Mouse (Mus musculus) forebrain, embryonic 14.5 days (tissue): ENCODE measurements around the gene Pnkd. TPM values are rescaled to one million over a fixed set of nuclear protein-coding genes. Genes with fewer than 3 reads are reported as not detected.

Experiments
- ATAC-seq: fragments of 200-750 bp; cut with Nextera tagmentation; 2 replicates; pipeline ENCODE4 v1.8.0; 2017; ENCODE audit warnings: mild to moderate bottlenecking, moderate library complexity
- DNase-seq: peaks from one replicate; pipeline ENCODE4 v3.0.0-alpha.2; 2015; ENCODE audit warnings: low spot score
- H3K27ac ChIP-seq: fragments of 300-500 bp; sonication (generic); 2 replicates; pipeline ENCODE4 v1.5.1; 2014; ENCODE audit warnings: low read depth, mild to moderate bottlenecking, control low read depth, low read length, moderate library complexity
- H3K27me3 ChIP-seq: fragments of 300-500 bp; sonication (generic); replicated peaks from 2 replicates; pipeline ENCODE4 v1.6.1; 2014; ENCODE audit warnings: low read length, control low read depth, mixed read lengths; ENCODE audit not compliant: control insufficient read depth, insufficient read depth
- H3K36me3 ChIP-seq: fragments of 300-500 bp; sonication (generic); 2 replicates; pipeline ENCODE4 v1.6.1; 2014; ENCODE audit warnings: low read length, control low read depth; ENCODE audit not compliant: control insufficient read depth, insufficient read depth
- H3K4me1 ChIP-seq: fragments of 300-500 bp; sonication (generic); 2 replicates; pipeline ENCODE4 v1.6.1; 2014; ENCODE audit warnings: antibody characterized with exemption, low read length, control low read depth; ENCODE audit not compliant: control insufficient read depth, insufficient read depth
- H3K4me2 ChIP-seq: fragments of 300-500 bp; sonication (generic); 2 replicates; pipeline ENCODE4 v1.6.1; 2014; ENCODE audit warnings: mild to moderate bottlenecking, control low read depth, low read length
- H3K4me3 ChIP-seq: fragments of 300-500 bp; sonication (generic); 2 replicates; pipeline ENCODE4 v1.5.1; 2014; ENCODE audit warnings: low read depth, low read length, control low read depth
- H3K9ac ChIP-seq: fragments of 300-500 bp; sonication (generic); 2 replicates; pipeline ENCODE4 v1.6.1; 2014; ENCODE audit warnings: mild to moderate bottlenecking, low read length, control low read depth, moderate library complexity
- H3K9me3 ChIP-seq: fragments of 300-500 bp; sonication (generic); replicated peaks from 2 replicates; pipeline ENCODE4 v1.6.1; 2016; ENCODE audit warnings: low read length, control low read depth, mixed read lengths; ENCODE audit not compliant: control insufficient read depth
- WGBS: fragments of 180-500 bp; shearing (Covaris S2); extraction: QIAGEN DNeasy Blood & Tissue Kit; methylation state at CpG from one replicate; pipeline ENCODE4 v1.1.7; 2014; 5-methylcytosine and 5-hydroxymethylcytosine counted together
- polyA plus RNA-seq: library from polyadenylated mRNA; unstranded; fragments of >200 nt; fragmentation: Nextera tagmentation; extraction: Ambion mirVana; gene quantifications from 2 replicates; pipeline ENCODE4 v1.2.1, GENCODE M21; 2014

Gene Pnkd
- polyA plus RNA-seq, 1 experiment from 2014 or later: 114 TPM

DNA sequence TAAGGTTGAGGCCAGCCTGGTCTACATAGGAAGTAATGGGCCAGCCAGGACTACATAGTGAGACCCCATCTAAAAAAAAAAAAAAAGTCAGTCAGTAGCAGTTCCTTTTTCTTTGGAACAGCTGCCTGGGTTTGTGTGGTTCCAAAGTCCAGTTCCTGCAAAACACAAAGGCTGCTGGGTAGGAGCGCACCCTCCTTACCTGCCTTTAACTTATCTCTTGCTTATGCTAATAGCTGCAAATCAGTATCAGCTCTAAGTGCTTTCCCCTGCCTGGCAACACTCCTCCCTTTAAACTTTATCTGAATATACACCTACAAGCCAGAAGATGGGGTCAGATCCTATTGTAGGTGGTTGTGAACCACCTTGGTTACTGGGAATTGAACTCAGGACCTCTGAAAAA, 22.4 kb downstream of the Pnkd start:
- Histone ChIP-seq H3K4me2 (no peak overlapping the region), H3K9me3 (no peaks in the 10 kb centered on the region), H3K27me3 (peaks cover 10% of the 10 kb centered on the region), H3K9ac (no peak overlapping the region), H3K4me3 (no peak overlapping the region), H3K36me3 (no peaks in the 10 kb centered on the region), H3K4me1 (peaks cover 9% of the 10 kb centered on the region), H3K27ac (no peak overlapping the region)
- no peak for ATAC-seq
- WGBS: 100% methylated on average over 1 of the region's 1 CpGs
- no peak for DNase-seq

DNA sequence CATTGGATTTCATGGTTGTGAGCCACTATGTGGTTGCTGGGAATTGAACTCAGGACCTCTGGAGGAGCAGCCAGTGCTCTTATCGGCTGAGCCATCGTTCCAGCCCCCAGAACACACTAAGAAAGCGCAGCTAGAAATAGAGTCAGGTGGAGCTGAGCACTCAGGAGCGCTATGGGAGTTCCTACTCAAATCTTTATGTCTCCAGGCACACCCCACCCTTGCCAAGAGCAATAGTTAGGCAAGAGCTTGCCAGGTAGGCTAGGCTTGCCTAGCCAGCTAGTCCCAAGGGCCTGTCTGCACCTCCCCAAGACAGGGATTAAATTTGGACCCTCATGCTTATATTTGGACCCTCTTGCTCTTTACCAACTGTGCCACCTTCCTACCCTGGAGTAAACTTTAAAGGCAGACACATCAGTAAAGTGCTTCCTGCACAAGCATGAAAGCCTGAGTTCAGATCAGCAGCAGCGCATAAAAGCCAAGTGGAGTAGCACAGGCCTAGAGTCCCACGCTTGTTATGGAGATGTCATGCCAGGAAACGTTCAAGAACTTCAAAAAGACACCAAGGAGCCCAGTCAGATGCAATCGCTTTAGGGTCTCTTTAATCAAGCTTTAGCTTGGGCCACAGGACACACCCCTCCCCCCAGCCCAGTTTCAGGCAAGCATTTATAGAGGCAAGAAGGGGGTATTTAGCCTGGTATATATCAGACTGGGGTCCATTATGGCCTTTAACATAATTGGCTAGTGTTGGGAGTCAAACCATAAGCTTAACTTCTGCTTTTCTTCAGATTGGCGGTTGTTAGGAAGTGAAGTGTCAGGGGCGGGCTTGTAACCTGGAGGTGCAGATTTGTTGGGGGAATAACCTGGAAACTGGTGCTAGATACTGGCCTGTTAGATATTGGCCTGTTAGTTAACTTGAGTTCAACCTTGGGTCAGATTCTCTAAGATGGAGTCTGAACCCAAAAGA, 23.6 kb downstream of the Pnkd start:
- H3K4me3 ChIP-seq: no peak overlapping the region
- H3K27me3 ChIP-seq: peaks cover 10% of the 10 kb centered on the region
- no peak overlapping the region for H3K4me2 ChIP-seq
- H3K36me3 ChIP-seq: no peaks in the 10 kb centered on the region
- H3K4me1 ChIP-seq: peaks cover 9% of the 10 kb centered on the region
- no peak overlapping the region for H3K27ac ChIP-seq
- 84% methylated on average over 10 of the region's 10 CpGs for WGBS
- H3K9ac ChIP-seq: no peak overlapping the region
- no peak for DNase-seq
- no peak for ATAC-seq
- no peaks in the 10 kb centered on the region for H3K9me3 ChIP-seq

DNA sequence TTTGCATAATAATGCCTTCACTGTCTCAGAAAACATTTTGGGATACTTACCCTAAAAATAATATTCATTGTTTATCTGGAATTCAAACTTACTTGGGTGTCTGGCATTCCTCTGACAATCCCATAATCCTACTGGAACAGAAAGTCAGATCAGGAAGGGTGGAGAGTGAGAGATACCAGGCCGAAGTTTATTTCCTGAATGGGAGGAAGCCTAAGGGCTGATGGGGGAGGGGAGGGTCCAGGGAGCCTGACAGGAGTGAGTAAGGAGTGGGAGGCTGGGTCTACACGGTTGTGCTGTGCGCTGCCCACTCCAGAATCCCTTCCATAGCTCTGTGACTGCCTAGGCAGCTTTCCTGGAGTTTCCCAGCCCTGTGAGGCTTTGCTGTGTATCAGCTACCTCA, 25.0 kb downstream of the Pnkd start:
- H3K36me3 ChIP-seq: no peaks in the 10 kb centered on the region
- no peak overlapping the region for H3K4me3 ChIP-seq
- no peaks in the 10 kb centered on the region for H3K4me1 ChIP-seq
- DNase-seq (no peak), ATAC-seq (no peak)
- H3K27ac ChIP-seq: no peak overlapping the region
- no peaks in the 10 kb centered on the region for H3K27me3 ChIP-seq
- no peak overlapping the region for H3K4me2 ChIP-seq
- H3K9me3 ChIP-seq: no peaks in the 10 kb centered on the region
- no peak overlapping the region for H3K9ac ChIP-seq
- 52% methylated on average over 3 of the region's 3 CpGs for whole genome bisulfite sequencing

DNA sequence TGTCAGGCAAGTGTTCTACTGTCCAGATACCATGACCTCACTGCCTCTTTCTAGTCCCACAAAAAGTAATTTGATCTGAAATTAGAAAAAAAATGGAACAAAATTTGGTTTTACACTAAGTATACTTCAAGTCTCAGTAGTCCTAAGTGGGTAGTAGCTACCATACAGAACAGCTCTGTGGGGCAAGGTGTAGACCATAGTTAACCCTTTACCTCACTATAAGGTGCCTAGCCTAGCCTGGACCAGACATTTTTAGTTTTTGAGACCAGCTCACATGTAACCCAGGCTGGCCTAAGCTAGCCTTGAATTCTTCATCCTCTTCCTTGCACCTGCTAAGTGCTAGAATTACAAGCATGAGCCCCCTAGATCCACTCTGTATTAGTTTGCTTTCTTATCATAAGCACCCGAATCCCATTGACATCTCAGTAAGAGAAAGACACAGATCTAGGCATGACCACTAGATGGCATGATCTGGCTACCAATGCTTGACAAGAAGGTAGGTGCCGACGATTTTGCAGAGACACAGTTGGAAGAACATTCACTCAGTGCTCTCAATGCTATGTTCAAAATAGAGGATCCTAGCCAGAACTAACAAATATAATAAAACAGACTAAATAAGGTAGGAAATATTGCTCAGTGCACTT, 28.4 kb downstream of the Pnkd start:
- Histone ChIP-seq H3K9me3 (no peaks in the 10 kb centered on the region), H3K27me3 (no peaks in the 10 kb centered on the region), H3K4me1 (no peaks in the 10 kb centered on the region), H3K36me3 (no peaks in the 10 kb centered on the region), H3K27ac (no peak overlapping the region), H3K9ac (no peak overlapping the region), H3K4me2 (no peak overlapping the region), H3K4me3 (no peak overlapping the region)
- 6% methylated on average over 3 of the region's 3 CpGs for WGBS
- ATAC-seq (peak; percentile 60), DNase-seq (peak; percentile 94)

DNA sequence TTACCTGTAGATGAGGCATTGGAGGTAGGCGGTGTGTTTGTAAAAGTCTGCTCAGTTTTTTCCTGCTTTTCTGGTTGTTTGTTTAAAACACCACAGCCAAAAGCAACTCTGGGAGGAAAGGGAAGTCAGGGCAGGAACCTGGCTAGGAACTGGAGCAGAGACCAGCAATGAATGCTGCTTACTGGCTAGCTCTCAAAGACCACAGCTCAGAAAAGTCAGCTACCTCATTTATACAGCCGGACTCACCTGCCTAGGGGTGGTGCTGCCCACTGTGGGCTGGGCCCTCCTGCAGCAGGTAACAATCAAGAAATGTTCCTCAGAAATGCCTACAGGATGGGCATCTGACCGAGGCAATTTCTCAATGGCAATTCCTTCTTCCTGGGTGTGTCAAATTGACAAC, 30.1 kb downstream of the Pnkd start:
- Histone ChIP-seq H3K36me3 (no peaks in the 10 kb centered on the region), H3K9ac (no peak overlapping the region), H3K4me1 (no peaks in the 10 kb centered on the region), H3K9me3 (no peaks in the 10 kb centered on the region), H3K4me3 (no peak overlapping the region), H3K4me2 (no peak overlapping the region), H3K27ac (no peak overlapping the region), H3K27me3 (no peaks in the 10 kb centered on the region)
- DNase-seq (no peak), ATAC-seq (no peak)
- WGBS: 90% methylated on average over 3 of the region's 3 CpGs

DNA sequence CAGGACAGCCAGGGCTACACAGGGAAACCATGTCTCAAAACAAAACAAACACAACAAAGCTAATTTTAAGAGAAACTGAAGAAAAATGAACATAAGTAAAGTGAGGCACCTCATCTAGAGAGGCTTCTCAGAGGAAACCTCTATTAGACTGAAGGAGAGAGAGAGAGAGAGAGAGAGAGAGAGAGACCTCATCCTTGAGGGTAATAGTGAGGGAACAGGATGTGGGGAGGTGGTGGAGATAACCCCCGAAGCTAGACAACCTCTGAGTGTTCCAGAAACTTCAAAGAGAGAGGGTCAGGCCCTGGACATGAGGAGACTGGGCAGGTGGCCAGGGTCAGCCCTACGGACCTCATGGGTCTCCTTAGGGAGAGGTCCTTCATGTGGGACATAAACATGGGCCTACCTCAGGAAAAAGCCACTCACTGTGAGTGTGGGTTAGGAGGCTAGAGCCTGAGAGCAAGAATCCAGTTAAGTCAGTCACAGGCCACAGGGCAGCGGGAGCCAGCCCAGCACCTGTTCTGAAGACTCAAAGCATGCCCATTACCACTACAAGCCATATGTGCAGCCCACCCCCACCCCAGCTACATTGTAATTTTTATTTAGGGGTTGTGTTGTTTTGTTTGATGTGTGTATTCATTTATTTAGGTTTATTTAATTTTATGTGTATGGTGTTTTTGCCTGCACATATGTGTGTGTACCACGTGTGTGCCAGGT, 31.5 kb downstream of the Pnkd start:
- no peaks in the 10 kb centered on the region for H3K27me3 ChIP-seq
- WGBS: 88% methylated on average over 4 of the region's 4 CpGs
- DNase-seq (no peak), ATAC-seq (no peak)
- H3K27ac ChIP-seq: no peak overlapping the region
- no peak overlapping the region for H3K4me3 ChIP-seq
- no peaks in the 10 kb centered on the region for H3K4me1 ChIP-seq
- no peaks in the 10 kb centered on the region for H3K9me3 ChIP-seq
- H3K4me2 ChIP-seq: no peak overlapping the region
- no peak overlapping the region for H3K9ac ChIP-seq
- H3K36me3 ChIP-seq: no peaks in the 10 kb centered on the region

DNA sequence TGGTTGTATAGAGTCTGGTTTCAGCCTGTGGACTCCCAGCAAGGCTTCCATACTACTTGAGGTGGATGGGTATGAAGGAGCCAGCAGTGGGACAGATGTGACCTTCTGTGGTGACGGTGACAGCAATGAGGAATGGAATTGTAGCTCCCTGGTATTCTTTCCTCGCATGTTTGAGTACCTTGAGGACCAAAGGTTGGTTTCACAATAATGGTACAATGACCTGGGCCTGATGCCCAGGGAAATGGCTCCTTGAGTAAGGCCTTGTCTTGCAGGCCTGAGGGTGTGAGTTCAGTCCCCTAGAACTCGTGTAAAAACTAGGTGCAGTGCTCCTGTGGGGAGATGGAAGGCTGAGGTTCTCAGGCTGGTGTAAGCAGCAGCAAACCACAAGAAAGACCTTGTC, 34.0 kb downstream of the Pnkd start:
- Histone ChIP-seq H3K4me3 (no peak overlapping the region), H3K27ac (no peak overlapping the region), H3K4me2 (no peak overlapping the region), H3K9ac (no peak overlapping the region), H3K36me3 (no peaks in the 10 kb centered on the region), H3K9me3 (no peaks in the 10 kb centered on the region), H3K4me1 (no peaks in the 10 kb centered on the region), H3K27me3 (no peaks in the 10 kb centered on the region)
- WGBS: 87% methylated on average over 3 of the region's 3 CpGs
- DNase-seq: no peak
- no peak for ATAC-seq

DNA sequence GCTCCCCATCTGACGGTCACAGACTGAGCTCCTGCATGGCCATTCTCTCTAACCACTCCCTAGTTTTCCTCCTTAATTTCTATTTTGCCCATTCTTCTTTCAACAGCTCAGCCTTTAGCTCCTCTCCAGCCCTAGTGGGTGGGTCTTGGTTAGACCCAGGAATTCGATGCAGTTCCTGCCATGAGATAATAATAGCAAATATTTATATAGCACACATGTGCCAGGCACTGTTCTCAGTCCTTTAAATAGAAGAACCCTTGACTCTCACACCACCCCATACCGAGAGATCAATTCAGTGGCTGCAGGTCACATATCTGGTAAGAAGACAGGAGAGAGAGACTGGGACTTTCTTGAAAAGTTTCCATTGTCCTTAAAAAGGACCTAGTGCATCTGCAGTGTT, 36.7 kb downstream of the Pnkd start:
- Histone ChIP-seq H3K9ac (no peak overlapping the region), H3K9me3 (no peaks in the 10 kb centered on the region), H3K4me3 (no peak overlapping the region), H3K4me2 (no peak overlapping the region), H3K4me1 (no peaks in the 10 kb centered on the region), H3K27ac (no peak overlapping the region), H3K36me3 (no peaks in the 10 kb centered on the region), H3K27me3 (no peaks in the 10 kb centered on the region)
- DNase-seq (no peak), ATAC-seq (no peak)
- 84% methylated on average over 3 of the region's 3 CpGs for WGBS
